Mouse (Mus musculus) embryonic fibroblast, embryonic 13.5 days (primary cell): ENCODE data around the gene Tmem116. TPM values are rescaled to one million over a fixed set of nuclear protein-coding genes. Genes with fewer than 3 reads are reported as not detected.

Source experiments
- H3K27ac ChIP-seq: 2 replicates; pipeline ENCODE4 v1.5.1; 2012; ENCODE audit warnings: low read length, control low read depth, inconsistent platforms; ENCODE audit not compliant: insufficient read depth
- H3K4me1 ChIP-seq: 2 replicates; pipeline ENCODE4 v1.6.1; 2011; ENCODE audit warnings: low read length; ENCODE audit not compliant: control insufficient read depth, insufficient read depth
- H3K4me3 ChIP-seq: 2 replicates; pipeline ENCODE4 v1.5.1; 2011; ENCODE audit warnings: mild to moderate bottlenecking, control low read depth, low read length; ENCODE audit not compliant: insufficient read depth
- CTCF ChIP-seq: IDR thresholded peaks from 2 replicates; pipeline ENCODE4 v1.5.1; 2011; ENCODE audit warnings: mild to moderate bottlenecking, control low read depth, low read length, moderate library complexity, borderline replicate concordance; ENCODE audit not compliant: insufficient read depth
- POLR2A ChIP-seq: IDR thresholded peaks from 2 replicates; pipeline ENCODE4 v1.6.1; 2011; ENCODE audit warnings: low read depth, mild to moderate bottlenecking, control low read depth, low read length, moderate library complexity
- polyA plus RNA-seq: library from polyadenylated mRNA; stranded (reverse); fragments of >200 nt; gene quantifications from 2 replicates; pipeline ENCODE4 v1.2.4, GENCODE M21; 2011; ENCODE audit warnings: low read depth; ENCODE audit not compliant: missing spikeins, insufficient read length

The Tmem116 gene
- polyA plus RNA-seq, 1 experiment, result not detected

DNA sequence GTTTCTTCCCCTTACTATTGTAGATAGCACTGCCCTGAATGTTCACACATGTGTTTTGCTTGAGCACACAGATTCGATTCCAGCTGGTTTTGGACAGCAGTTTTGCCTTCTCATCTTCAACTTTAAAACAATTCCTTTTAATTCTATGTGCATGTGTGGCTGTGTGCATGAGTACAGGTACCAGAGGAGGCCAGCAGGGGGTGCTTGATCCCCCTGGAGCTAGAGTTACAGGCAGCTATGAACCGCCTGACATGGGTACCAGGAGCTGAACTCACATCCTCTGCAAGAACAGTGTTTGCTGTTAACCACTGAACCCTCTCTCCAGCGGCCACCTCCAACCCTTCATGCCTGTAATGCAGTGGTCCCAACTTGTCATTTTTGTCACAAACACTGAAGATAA lies 3.2 kb upstream of the Tmem116 start:
- no peak overlapping the region for H3K27ac ChIP-seq
- TF ChIP-seq POLR2A, result no peak
- no peak overlapping the region for H3K4me3 ChIP-seq
- 0 out of 2 replicates have a peak, but pooled peaks cover 4% of the 10 kb centered on the region for H3K4me1 ChIP-seq

DNA sequence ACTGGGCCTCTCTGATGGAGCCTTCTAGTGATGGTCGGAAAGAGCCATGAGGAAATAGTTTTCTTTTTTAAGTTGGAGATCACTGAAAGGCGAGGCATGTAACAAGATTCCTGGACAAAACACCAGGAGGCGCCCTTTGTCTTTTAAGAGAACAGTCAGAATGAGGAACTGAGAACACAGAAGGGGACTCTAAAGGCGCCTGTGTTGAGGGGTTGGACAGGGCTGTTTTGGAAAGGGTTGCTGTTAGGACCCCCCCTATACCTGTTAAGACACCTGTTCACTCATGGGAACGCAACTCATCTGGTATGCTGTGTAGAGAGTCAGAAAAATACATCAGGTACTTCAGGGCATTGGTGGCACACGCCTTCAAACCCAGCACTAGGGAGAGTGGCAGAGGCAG lies 1.7 kb upstream of the Tmem116 start:
- TF ChIP-seq POLR2A (no peak), CTCF (no peak)
- H3K27ac ChIP-seq, result no peak overlapping the region
- H3K4me3 ChIP-seq, result no peak overlapping the region
- H3K4me1 ChIP-seq, result 0 out of 2 replicates have a peak, but pooled peaks cover 4% of the 10 kb centered on the region

DNA sequence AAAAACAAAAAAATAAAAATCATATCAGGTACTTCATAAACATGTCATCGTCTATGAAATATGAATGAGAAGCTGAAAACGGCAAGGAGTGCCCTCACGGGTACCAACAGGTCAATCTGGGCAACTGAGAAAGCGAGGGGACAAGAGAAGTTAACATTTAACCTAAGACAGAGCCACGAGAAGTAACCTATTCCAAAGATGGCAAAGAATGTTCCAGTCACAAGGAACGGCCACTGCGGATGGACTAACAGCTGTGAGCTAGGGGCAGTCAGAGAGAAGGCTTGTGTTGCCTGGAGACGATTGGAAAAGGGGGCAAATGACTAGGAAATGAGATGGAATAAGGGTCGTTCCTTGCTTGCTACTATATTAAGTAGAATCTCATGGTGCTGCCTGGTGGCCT lies 1.2 kb upstream of the Tmem116 start:
- H3K4me3 ChIP-seq, result peak overlapping the region; percentile 11; the same call in 1 of the 2 replicates
- TF ChIP-seq CTCF (no peak), POLR2A (no peak)
- 0 out of 2 replicates have a peak, but pooled peaks cover 4% of the 10 kb centered on the region for H3K4me1 ChIP-seq
- H3K27ac ChIP-seq, result no peak overlapping the region

DNA sequence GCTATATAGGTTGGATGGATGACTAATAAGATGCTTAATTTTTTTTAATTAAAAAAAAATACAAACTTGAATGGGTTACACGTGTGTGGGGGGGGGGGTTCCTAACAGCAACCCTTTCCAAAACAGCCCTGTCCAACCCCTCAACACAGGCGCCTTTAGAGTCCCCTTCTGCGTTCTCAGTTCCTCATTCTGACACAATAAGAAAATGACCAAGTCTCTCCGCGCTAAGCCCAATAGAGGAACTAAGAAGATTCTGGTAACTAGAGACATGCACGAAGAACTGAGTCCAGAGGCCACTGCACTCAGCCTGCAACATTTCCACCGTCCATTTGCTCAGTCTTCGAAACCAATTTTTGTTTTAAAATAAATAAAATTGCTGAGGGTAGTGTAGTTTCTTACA lies 490 bp upstream of the Tmem116 start:
- Histone ChIP-seq H3K27ac (no peak overlapping the region), H3K4me3 (peak overlapping the region; percentile 84), H3K4me1 (0 out of 2 replicates have a peak, but pooled peaks cover 4% of the 10 kb centered on the region)
- TF ChIP-seq CTCF (no peak), POLR2A (no peak)

- H3K4me1 ChIP-seq, result 0 out of 2 replicates have a peak, but pooled peaks cover 4% of the 10 kb centered on the region
Observed at GRCm38 (mm10) chr5:121452026-121452869, 555 bp downstream of the Tmem116 start, which contains the start of gene Erp29. Gene Erp29 (minus strand): TSS chr5:121452506.

DNA sequence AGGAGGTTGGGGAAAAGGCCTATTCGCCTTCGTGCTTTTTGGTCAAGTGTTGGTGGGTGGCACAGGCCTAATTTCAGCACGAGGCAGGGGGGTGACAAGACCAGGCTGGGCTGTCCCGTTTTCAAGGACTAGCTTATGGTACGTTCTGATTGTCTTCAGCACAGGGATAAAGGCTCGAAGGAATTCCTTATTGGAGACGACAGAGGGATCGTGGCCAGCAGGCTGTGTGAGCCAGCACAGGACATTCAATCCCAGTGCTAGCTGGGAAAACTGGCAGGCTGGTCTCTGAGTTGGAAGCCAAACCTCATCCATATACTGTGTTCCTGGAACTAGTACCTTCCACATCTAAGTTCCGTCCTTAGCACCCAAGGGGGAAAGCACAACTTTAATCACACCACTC lies 1.2 kb downstream of the Tmem116 start:
- H3K4me1 ChIP-seq, result 0 out of 2 replicates have a peak, but pooled peaks cover 4% of the 10 kb centered on the region
- H3K4me3 ChIP-seq, result peak overlapping the region; percentile 76
- H3K27ac ChIP-seq, result peak overlapping the region; percentile 81
- TF ChIP-seq CTCF (no peak), POLR2A (no peak)

More at GRCm38 (mm10) chr5:121452026-121452869, 555 bp downstream of the Tmem116 start, which contains the start of gene Erp29:
- Histone ChIP-seq H3K4me3 (peak within 1 kb of the TSS; percentile 84), H3K27ac (peak within 1 kb of the TSS; percentile 81)
- TF ChIP-seq CTCF, result no peak
- TF ChIP-seq POLR2A, result peak; percentile 96

DNA sequence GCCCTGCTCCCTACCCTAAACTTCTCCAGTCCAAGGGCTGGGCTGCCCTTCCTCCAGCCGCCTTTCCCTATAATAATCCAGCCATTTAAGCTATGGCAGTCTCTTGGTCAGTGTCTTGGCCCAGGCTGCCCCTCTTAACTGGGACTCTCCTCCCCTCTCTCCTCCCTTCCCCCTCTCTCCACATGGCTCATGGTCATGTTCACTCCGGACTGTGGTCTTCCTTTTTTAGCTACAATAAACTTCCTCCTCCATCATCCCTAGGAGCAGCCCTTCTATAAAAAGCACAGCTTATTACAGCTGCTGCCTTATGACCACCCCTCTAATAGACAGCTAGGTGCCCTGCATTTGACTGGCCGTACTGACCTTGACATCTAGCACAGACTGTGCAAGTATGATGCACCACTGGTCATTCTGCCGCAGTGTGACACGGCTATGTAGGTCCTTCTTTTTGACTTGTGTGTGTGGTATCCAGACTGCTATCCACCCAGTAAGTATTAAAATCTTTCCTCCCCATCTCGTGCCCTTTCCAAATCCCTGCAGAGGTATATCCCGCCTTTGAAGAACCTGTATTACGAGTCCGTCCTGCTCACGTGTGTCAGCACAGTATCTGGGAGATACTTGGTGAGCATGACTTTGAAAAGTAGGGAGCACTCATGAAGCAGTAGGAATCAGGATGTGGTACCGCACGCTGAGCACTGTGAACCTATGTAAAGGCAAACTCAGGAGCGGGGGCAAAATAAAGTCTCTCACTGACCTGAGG lies 2.2 kb downstream of the Tmem116 start:
- Histone ChIP-seq H3K4me3 (no peak overlapping the region), H3K27ac (no peak overlapping the region), H3K4me1 (0 out of 2 replicates have a peak, but pooled peaks cover 4% of the 10 kb centered on the region)
- TF ChIP-seq POLR2A, result peak; percentile 22; the same call in 1 of the 2 replicates
- no peak for TF ChIP-seq CTCF

DNA sequence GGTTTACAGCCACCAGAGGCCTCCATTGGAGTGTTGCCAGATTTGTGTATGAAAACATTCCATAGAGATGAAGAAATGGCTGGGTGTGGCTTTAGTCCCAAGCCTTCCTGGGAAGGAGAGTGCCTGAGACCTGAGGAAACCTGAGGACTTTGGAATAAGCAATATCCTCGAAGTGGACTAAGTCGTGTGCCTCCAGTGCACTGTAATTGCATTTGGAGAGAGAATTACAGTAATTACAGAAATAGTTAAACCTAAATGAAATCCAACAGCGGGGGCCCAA lies 2.8 kb downstream of the Tmem116 start:
- no peak for TF ChIP-seq CTCF
- H3K4me1 ChIP-seq, result 0 out of 2 replicates have a peak, but pooled peaks cover 4% of the 10 kb centered on the region
- H3K4me3 ChIP-seq, result no peak overlapping the region
- H3K27ac ChIP-seq, result no peak overlapping the region

DNA sequence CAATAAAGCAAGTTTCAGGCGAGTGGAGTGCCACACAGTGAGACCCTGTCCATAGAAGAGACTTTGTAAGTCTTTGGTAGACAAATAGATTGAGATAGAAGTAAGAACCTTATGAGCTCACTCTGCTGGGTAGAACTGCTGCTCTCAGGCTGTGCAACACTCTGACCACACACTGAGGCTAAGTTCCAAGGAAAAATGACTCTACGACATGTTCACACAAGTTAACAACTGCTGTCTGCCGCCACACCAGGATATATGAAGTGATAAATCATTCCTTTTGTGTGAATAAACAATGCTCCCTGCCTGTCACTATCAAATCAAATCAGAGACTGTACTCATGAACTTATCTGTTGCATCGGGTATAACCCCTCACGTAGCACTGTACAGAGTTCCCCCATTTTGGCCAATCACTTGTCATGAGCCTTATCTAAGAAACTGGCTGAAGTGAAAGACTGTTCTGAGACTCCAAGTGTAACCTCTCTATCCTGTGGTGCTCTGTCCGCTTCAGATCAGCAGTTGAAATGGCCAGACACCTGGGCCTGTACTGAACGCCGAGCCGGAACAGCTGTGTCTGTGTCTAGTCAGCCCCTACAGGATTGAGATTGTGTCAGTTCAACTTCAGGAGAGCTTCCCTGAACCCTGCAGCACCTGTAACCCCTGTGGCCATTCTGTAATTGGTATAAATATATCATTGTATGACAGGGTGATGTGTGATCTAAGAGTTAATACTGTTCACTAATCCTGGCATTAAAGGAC lies 4.0 kb downstream of the Tmem116 start:
- Histone ChIP-seq H3K27ac (no peak overlapping the region), H3K4me3 (no peak overlapping the region), H3K4me1 (no peaks in the 10 kb centered on the region)
- TF ChIP-seq CTCF (no peak), POLR2A (0 out of 2 replicates have a peak, but pooled peaks have one; percentile 20)
